Comparison of ENCODE assay signal across 17 mouse cellular contexts in the genomic region with DNA sequence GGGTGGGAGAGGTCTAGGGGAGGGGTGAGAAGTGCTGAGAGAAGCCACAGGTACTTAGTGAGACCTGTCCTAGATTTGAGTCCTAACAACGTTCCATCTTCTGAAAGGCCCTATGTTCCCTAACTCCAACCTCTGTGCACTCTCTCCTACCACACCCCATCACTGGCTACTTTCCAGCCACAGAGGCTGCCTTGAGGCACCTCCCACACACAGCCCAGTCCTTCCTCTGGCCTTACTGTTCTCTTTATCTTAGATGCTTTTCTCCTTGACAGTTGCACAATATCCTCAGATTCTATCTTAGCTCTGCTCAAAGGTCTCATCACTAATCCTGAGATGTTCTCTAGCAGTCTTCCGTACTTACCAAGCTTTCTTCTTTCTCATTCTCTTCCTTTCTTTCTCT.
A peak's percentile ranks its signal among the peaks of the same experiment; 100 is the strongest.
DNase-seq lines count a peak whose midpoint lies in the region; ATAC-seq and TF ChIP-seq lines count a peak whose summit lies in the region.
"Had no signal": no experiment of that assay in that cellular context is flagged by ENCODE, and none has a peak within 500 bp of the region (broad histone marks: within the 10 kb centered on the region; RNA-seq: fewer than 3 reads in every experiment).

No protein-coding gene starts in this region.

- no peak overlapping the region for H3K4me2 ChIP-seq in intestine, embryonic 16.5 days (ENCODE audit: low read depth, low read length)
- no peak overlapping the region for H3K4me2 ChIP-seq in intestine, embryonic 15.5 days (replicated peaks)
- no peak overlapping the region for H3K4me2 ChIP-seq in limb, embryonic 15.5 days
- H3K4me2 ChIP-seq: embryonic facial prominence, embryonic 13.5 days; heart, embryonic 13.5 days; liver, embryonic 13.5 days had no signal

- H3K36me3 ChIP-seq in intestine, embryonic 16.5 days (ENCODE audit: control insufficient read depth, insufficient read depth, low read length): no peaks in the 10 kb centered on the region
- H3K36me3 ChIP-seq in intestine, embryonic 15.5 days: no peaks in the 10 kb centered on the region
- H3K36me3 ChIP-seq in limb, embryonic 15.5 days: no peaks in the 10 kb centered on the region
- H3K36me3 ChIP-seq: embryonic facial prominence, embryonic 13.5 days; forebrain, embryonic 10.5 days; heart, embryonic 13.5 days; liver, embryonic 13.5 days had no signal

- DNase-seq in 416B (ENCODE audit: low read depth): peak; percentile 40
- no peak for DNase-seq in cerebellum, adult 2 months
- DNase-seq in left cerebral cortex, adult 11 months (ENCODE audit: low spot score): no peak
- DNase-seq: cerebellum, adult 9-10 months; gastrocnemius, postnatal 10 days; heart, postnatal 4 days; kidney, adult 8-10 months; kidney, postnatal 4 days; liver, embryonic 13.5 days had no signal

- no peak overlapping the region for H3K27ac ChIP-seq in intestine, embryonic 16.5 days (ENCODE audit: low read length)
- H3K27ac ChIP-seq in intestine, embryonic 15.5 days: no peak overlapping the region
- H3K27ac ChIP-seq in limb, embryonic 15.5 days: peak overlapping the region; percentile 40; the same call in 1 of the 2 replicates
- no peak overlapping the region for H3K27ac ChIP-seq in cerebellum, adult 2 months (ENCODE audit: insufficient read depth, low read length)
- H3K27ac ChIP-seq: embryonic facial prominence, embryonic 13.5 days; forebrain, embryonic 10.5 days; heart, embryonic 13.5 days; hindbrain, postnatal 0 days; liver, embryonic 13.5 days had no signal

- peaks cover 18% of the 10 kb centered on the region for H3K4me1 ChIP-seq in intestine, embryonic 16.5 days (ENCODE audit: control insufficient read depth, insufficient read depth, low read length)
- H3K4me1 ChIP-seq in intestine, embryonic 15.5 days (replicated peaks): peaks cover 18% of the 10 kb centered on the region
- peaks cover 42% of the 10 kb centered on the region for H3K4me1 ChIP-seq in limb, embryonic 15.5 days
- H3K4me1 ChIP-seq in cerebellum, adult 2 months (ENCODE audit: control insufficient read depth, insufficient read depth, low read length): peaks cover 13% of the 10 kb centered on the region; the same call in 1 of the 2 replicates
- H3K4me1 ChIP-seq: liver, embryonic 13.5 days had no signal

- peak; percentile 64 for ATAC-seq in intestine, embryonic 16.5 days
- ATAC-seq in intestine, embryonic 15.5 days: no peak
- 0 out of 2 replicates have a peak, but pooled peaks have one; percentile 60 for ATAC-seq in common myeloid progenitor, adult 5-6 weeks (replicated peaks; ENCODE audit: low read depth, poor library complexity, severe bottlenecking)
- no peak for ATAC-seq in limb, embryonic 15.5 days (ENCODE audit: insufficient number of reproducible peaks, low FRiP score, low TSS enrichment, low read depth)
- ATAC-seq: hindbrain, postnatal 0 days had no signal

- no peaks in the 10 kb centered on the region for H3K27me3 ChIP-seq in intestine, embryonic 16.5 days (replicated peaks; ENCODE audit: control insufficient read depth, insufficient read depth, low read length)
- H3K27me3 ChIP-seq in intestine, embryonic 15.5 days (replicated peaks): no peaks in the 10 kb centered on the region
- no peaks in the 10 kb centered on the region for H3K27me3 ChIP-seq in limb, embryonic 15.5 days
- no peaks in the 10 kb centered on the region for H3K27me3 ChIP-seq in cerebellum, adult 2 months (ENCODE audit: control insufficient read depth, insufficient read depth, low read length)
- H3K27me3 ChIP-seq: embryonic facial prominence, embryonic 13.5 days; heart, embryonic 13.5 days; liver, embryonic 13.5 days had no signal

- no peak for TF ChIP-seq POLR2A in cerebellum, adult 2 months (IDR thresholded peaks at IDR 0.05; ENCODE audit: borderline replicate concordance, insufficient read depth, low read length)

- WGBS in intestine, embryonic 16.5 days: 88% methylated on average over 2 of the region's 2 CpGs
- 73% methylated on average over 2 of the region's 2 CpGs for WGBS in intestine, embryonic 15.5 days
- 73% methylated on average over 2 of the region's 2 CpGs for WGBS in limb, embryonic 15.5 days
- WGBS in cerebellum, adult 2 months: 85% methylated on average over 2 of the region's 2 CpGs

- H3K9ac ChIP-seq in intestine, embryonic 16.5 days (ENCODE audit: low read depth, low read length): no peak overlapping the region
- no peak overlapping the region for H3K9ac ChIP-seq in intestine, embryonic 15.5 days
- H3K9ac ChIP-seq in limb, embryonic 15.5 days: no peak overlapping the region
- H3K9ac ChIP-seq: embryonic facial prominence, embryonic 13.5 days; heart, embryonic 13.5 days; liver, embryonic 13.5 days had no signal

- H3K4me3 ChIP-seq in intestine, embryonic 16.5 days (ENCODE audit: low read length): no peak overlapping the region
- H3K4me3 ChIP-seq in intestine, embryonic 15.5 days (replicated peaks): no peak overlapping the region
- H3K4me3 ChIP-seq in limb, embryonic 15.5 days: no peak overlapping the region
- H3K4me3 ChIP-seq in cerebellum, adult 2 months (replicated peaks; ENCODE audit: insufficient read depth, low read depth, low read length): no peak overlapping the region
- H3K4me3 ChIP-seq: embryonic facial prominence, embryonic 13.5 days; forebrain, embryonic 10.5 days; heart, embryonic 13.5 days; liver, embryonic 13.5 days had no signal

- no peaks in the 10 kb centered on the region for H3K9me3 ChIP-seq in intestine, embryonic 16.5 days (ENCODE audit: control insufficient read depth, low read length)
- H3K9me3 ChIP-seq in intestine, embryonic 15.5 days: no peaks in the 10 kb centered on the region
- H3K9me3 ChIP-seq in limb, embryonic 15.5 days: no peaks in the 10 kb centered on the region
- H3K9me3 ChIP-seq: embryonic facial prominence, embryonic 13.5 days; forebrain, embryonic 10.5 days; heart, embryonic 13.5 days; liver, embryonic 13.5 days had no signal

- TF ChIP-seq CTCF in cerebellum, adult 2 months (IDR thresholded peaks at IDR 0.05; ENCODE audit: borderline replicate concordance, insufficient read depth, low read depth, low read length): no peak

Comparison
In these comparisons a context has a peak if more than half of its experiments do, and no peak if none do; other contexts are left out.
1. ATAC-seq: peak in intestine, embryonic 16.5 days (single experiment) and common myeloid progenitor, adult 5-6 weeks (single experiment); none in intestine, embryonic 15.5 days (single experiment) and limb, embryonic 15.5 days (single experiment).